Mouse (Mus musculus): Measurements from ENCODE around the gene Tnfrsf1a.

Gene Tnfrsf1a

GRCm38 (mm10) chr6:125354352-125355151 is 5.4 kb downstream of the Tnfrsf1a start:
- peak; percentile 56 for DNase-seq (ENCODE audit: low spot score)

- DNase-seq (ENCODE audit: low spot score) = no peak
Measured at GRCm38 (mm10) chr6:125355197-125355741, 6.1 kb downstream of the Tnfrsf1a start.

- no peak for DNase-seq (ENCODE audit: low spot score)
Measured at GRCm38 (mm10) chr6:125356264-125356663, 7.1 kb downstream of the Tnfrsf1a start.

- DNase-seq (ENCODE audit: low spot score) = no peak
Measured at GRCm38 (mm10) chr6:125357334-125357733, 8.2 kb downstream of the Tnfrsf1a start.

- no peak for DNase-seq (ENCODE audit: low spot score)
Measured at GRCm38 (mm10) chr6:125359999-125360398, 10.8 kb downstream of the Tnfrsf1a start.

GRCm38 (mm10) chr6:125360846-125361245 is 11.7 kb downstream of the Tnfrsf1a start:
- DNase-seq (ENCODE audit: low spot score) = no peak

GRCm38 (mm10) chr6:125361467-125362291 is 12.5 kb downstream of the Tnfrsf1a start:
- no peak for DNase-seq (ENCODE audit: low spot score)

GRCm38 (mm10) chr6:125363021-125363420 is 13.9 kb downstream of the Tnfrsf1a start:
- DNase-seq (ENCODE audit: low spot score) = no peak

- no peak for DNase-seq (ENCODE audit: low spot score)
Measured at GRCm38 (mm10) chr6:125363451-125364242, 14.5 kb downstream of the Tnfrsf1a start.

- DNase-seq (ENCODE audit: low spot score) = no peak
Measured at GRCm38 (mm10) chr6:125364448-125364847, 15.3 kb downstream of the Tnfrsf1a start.

GRCm38 (mm10) chr6:125365522-125365921 is 16.4 kb downstream of the Tnfrsf1a start:
- DNase-seq (ENCODE audit: low spot score) = no peak

GRCm38 (mm10) chr6:125366133-125366532 is 17.0 kb downstream of the Tnfrsf1a start:
- DNase-seq (ENCODE audit: low spot score) = no peak

- DNase-seq (ENCODE audit: low spot score) = no peak
Measured at GRCm38 (mm10) chr6:125367758-125368371, 18.7 kb downstream of the Tnfrsf1a start.

- no peak for DNase-seq (ENCODE audit: low spot score)
Measured at GRCm38 (mm10) chr6:125377042-125377441, 27.9 kb downstream of the Tnfrsf1a start.

GRCm38 (mm10) chr6:125377582-125378451 is 28.7 kb downstream of the Tnfrsf1a start:
- DNase-seq (ENCODE audit: low spot score) = peak; percentile 77

GRCm38 (mm10) chr6:125378621-125379020 is 29.5 kb downstream of the Tnfrsf1a start:
- no peak for DNase-seq (ENCODE audit: low spot score)

- DNase-seq (ENCODE audit: low spot score) = no peak
Measured at GRCm38 (mm10) chr6:125379781-125380180, 30.6 kb downstream of the Tnfrsf1a start.

- DNase-seq (ENCODE audit: low spot score) = no peak
Measured at GRCm38 (mm10) chr6:125380372-125381360, 31.5 kb downstream of the Tnfrsf1a start, which contains the start of gene Plekhg6. Plekhg6 (minus strand) TSS chr6:125380793.

GRCm38 (mm10) chr6:125382024-125382423 is 32.9 kb downstream of the Tnfrsf1a start:
- DNase-seq (ENCODE audit: low spot score) = no peak
